Mouse (Mus musculus) kidney, adult 2 months (tissue): ENCODE measurements around the gene Art3. TPM values are rescaled to one million over a fixed set of nuclear protein-coding genes. Genes with fewer than 3 reads are reported as not detected.
A peak's percentile ranks its signal among the peaks of the same experiment; 100 is the strongest.

Experiments
- DNase-seq: peaks from one replicate; pipeline ENCODE4 v3.0.0; 2021
- H3K27ac ChIP-seq: fragments of 200-500 bp; 2 replicates; pipeline ENCODE4 v1.5.1; 2012; ENCODE audit warnings: low read depth, low read length, control low read depth, inconsistent platforms; ENCODE audit not compliant: insufficient read depth
- H3K27me3 ChIP-seq: fragments of 200-500 bp; replicated peaks from 2 replicates; pipeline ENCODE4 v1.6.1; 2012; ENCODE audit warnings: mild to moderate bottlenecking, moderate library complexity, low read length, inconsistent platforms; ENCODE audit not compliant: control insufficient read depth, insufficient read depth
- H3K36me3 ChIP-seq: fragments of 200-500 bp; 2 replicates; pipeline ENCODE4 v1.6.1; 2012; ENCODE audit warnings: mild to moderate bottlenecking, moderate library complexity, low read length, inconsistent platforms; ENCODE audit not compliant: control insufficient read depth, insufficient read depth
- H3K4me1 ChIP-seq: fragments of 200-500 bp; 2 replicates; pipeline ENCODE4 v1.6.1; 2011; ENCODE audit warnings: low read length; ENCODE audit not compliant: control insufficient read depth, insufficient read depth
- H3K4me3 ChIP-seq: fragments of 200-500 bp; 2 replicates; pipeline ENCODE4 v1.5.1; 2011; ENCODE audit warnings: mild to moderate bottlenecking, low read depth, low read length, control low read depth; ENCODE audit not compliant: insufficient read depth
- CTCF ChIP-seq: fragments of 200-500 bp; conservative IDR thresholded peaks from 2 replicates; pipeline ENCODE4 v1.5.1; 2011; ENCODE audit warnings: low read depth, mild to moderate bottlenecking, control low read depth, low read length, moderate library complexity, mixed read lengths; ENCODE audit not compliant: insufficient read depth, insufficient read length
- POLR2A ChIP-seq: fragments of 200-500 bp; IDR thresholded peaks from one replicate; pipeline ENCODE4 v1.6.1; 2011; ENCODE audit warnings: low read depth, low read length, control low read depth
- WGBS: fragments of 180-500 bp; shearing (Covaris S2); methylation state at CpG from one replicate; pipeline ENCODE4 v1.1.7; 2018; 5-methylcytosine and 5-hydroxymethylcytosine counted together
- polyA plus RNA-seq: library from polyadenylated mRNA; depleted of rRNA; stranded (reverse); fragments of >200 nt; gene quantifications from 2 replicates; pipeline ENCODE4 v1.2.3, GENCODE M21; 2012

The Art3 gene
- polyA plus RNA-seq, 1 experiment, result 8.8 TPM

DNA sequence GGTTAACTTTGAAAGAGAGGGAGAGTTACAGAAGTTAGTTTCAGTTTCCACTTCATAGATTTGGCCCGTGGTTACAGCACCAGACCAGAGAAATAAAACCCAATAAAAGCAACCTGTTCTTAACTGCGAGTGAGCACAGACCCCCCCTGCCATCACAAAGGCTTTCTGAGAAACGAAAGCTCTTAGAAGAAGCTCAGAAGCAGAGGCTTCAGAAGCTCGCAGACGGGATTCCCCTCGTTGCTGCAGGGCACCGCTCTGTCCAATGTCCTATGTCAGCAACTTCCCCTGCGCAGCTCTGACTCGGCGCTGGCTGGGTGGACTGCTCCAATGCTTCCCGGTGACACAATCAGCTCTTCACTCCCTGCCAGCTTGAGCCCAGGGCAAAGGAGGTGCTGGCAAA, 21.9 kb downstream of the Art3 start:
- peak overlapping the region; percentile 78 for H3K4me3 ChIP-seq
- 17% methylated on average over 11 of the region's 11 CpGs for WGBS
- H3K27ac ChIP-seq, result peak overlapping the region; percentile 90
- DNase-seq, result peak; percentile 70
- no peak for TF ChIP-seq CTCF
- TF ChIP-seq POLR2A, result no peak
- H3K4me1 ChIP-seq, result peaks cover 13% of the 10 kb centered on the region; the same call in 1 of the 2 replicates
- H3K36me3 ChIP-seq, result no peaks in the 10 kb centered on the region
- H3K27me3 ChIP-seq, result no peaks in the 10 kb centered on the region

GRCm38 (mm10) chr5:92358033-92358432, 26.4 kb downstream of the Art3 start:
- no peak for TF ChIP-seq POLR2A
- no peak for TF ChIP-seq CTCF
- Histone ChIP-seq H3K27ac (no peak overlapping the region), H3K27me3 (no peaks in the 10 kb centered on the region), H3K4me1 (peaks cover 5% of the 10 kb centered on the region; the same call in 1 of the 2 replicates), H3K36me3 (no peaks in the 10 kb centered on the region), H3K4me3 (no peak overlapping the region)
- WGBS, result 18% methylated on average over 12 of the region's 12 CpGs
- no peak for DNase-seq

DNA sequence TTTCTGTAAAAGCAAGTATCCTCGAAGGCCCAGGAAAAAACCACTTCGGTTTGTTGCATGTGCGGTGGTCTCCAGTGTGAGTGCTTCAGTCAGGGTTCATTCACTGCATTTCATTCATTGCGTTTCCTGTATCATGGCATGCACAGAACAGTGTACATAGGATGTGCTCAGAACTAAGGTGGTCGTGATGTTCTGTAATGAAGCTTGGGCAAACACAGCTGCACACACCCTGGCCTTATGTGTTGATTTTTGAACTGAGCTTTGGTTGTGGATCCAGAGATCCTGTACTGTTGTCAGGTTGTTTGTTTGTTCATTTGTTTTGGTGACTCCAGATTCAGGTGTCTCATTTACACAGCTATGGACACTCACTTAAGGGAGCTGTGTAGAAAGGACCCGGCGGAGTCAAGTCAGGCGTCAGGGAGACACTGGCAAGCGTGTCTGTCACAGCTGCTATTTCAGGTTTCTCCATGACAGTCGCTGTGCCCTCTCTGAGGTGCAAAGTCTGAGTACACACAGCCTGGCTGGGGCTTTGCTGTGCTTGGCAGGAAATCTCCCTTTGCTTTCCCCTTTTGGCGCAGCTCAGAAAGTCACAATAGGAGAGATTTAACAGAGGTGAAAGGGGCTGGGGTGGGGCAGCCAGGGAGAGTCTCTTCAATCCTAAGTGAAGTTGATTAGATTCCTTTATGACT, 27.3 kb downstream of the Art3 start:
- WGBS, result 74% methylated on average over 11 of the region's 11 CpGs
- TF ChIP-seq CTCF (no peak), POLR2A (no peak)
- no peaks in the 10 kb centered on the region for H3K27me3 ChIP-seq
- H3K4me1 ChIP-seq, result no peaks in the 10 kb centered on the region; the same call in 1 of the 2 replicates
- DNase-seq, result peak; percentile 55
- H3K4me3 ChIP-seq, result no peak overlapping the region
- no peak overlapping the region for H3K27ac ChIP-seq
- H3K36me3 ChIP-seq, result no peaks in the 10 kb centered on the region

- Histone ChIP-seq H3K27me3 (no peaks in the 10 kb centered on the region), H3K27ac (no peak overlapping the region), H3K4me1 (0 out of 2 replicates have a peak, but pooled peaks cover 3% of the 10 kb centered on the region), H3K36me3 (no peaks in the 10 kb centered on the region), H3K4me3 (no peak overlapping the region)
- DNase-seq, result no peak
- TF ChIP-seq POLR2A (no peak), CTCF (no peak)
- WGBS, result 16% methylated on average over 4 of the region's 4 CpGs
Measured at GRCm38 (mm10) chr5:92363179-92363578, 31.6 kb downstream of the Art3 start.

GRCm38 (mm10) chr5:92364011-92364410, 32.4 kb downstream of the Art3 start:
- Histone ChIP-seq H3K27ac (no peak overlapping the region), H3K4me3 (no peak overlapping the region), H3K4me1 (0 out of 2 replicates have a peak, but pooled peaks cover 3% of the 10 kb centered on the region), H3K36me3 (no peaks in the 10 kb centered on the region), H3K27me3 (no peaks in the 10 kb centered on the region)
- WGBS, result 92% methylated on average over 5 of the region's 5 CpGs
- DNase-seq, result no peak
- TF ChIP-seq POLR2A (no peak), CTCF (no peak)

DNA sequence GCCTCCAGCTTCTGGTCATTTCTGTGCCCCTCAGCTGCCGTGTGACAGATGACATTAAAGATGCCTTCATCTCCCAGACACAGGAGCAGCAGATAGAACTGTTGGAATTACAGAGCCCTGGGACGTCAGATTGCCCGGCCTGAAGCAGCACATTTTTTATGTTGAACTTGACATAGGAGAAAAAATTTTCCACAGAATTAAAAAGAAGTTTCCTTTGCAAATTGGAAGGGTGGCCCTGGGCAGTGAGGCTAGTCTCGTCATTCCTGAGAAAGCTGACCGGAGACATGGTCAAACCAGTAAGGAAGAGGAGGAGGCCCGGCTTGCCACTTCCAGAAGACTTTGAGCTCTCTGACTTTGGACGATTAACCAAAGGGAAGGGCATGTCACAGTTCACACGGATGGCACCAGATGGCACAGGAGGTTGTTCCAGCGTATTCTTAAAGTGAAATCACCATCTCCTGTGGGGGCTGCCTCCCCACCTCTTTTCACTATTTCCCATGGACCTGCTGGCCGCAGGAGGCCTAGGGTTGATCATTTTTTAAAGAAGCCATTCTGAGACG, 33.6 kb downstream of the Art3 start:
- Histone ChIP-seq H3K27ac (no peak overlapping the region), H3K36me3 (no peaks in the 10 kb centered on the region), H3K27me3 (no peaks in the 10 kb centered on the region), H3K4me1 (0 out of 2 replicates have a peak, but pooled peaks cover 3% of the 10 kb centered on the region), H3K4me3 (no peak overlapping the region)
- peak; percentile 75 for DNase-seq
- 58% methylated on average over 11 of the region's 11 CpGs for WGBS
- no peak for TF ChIP-seq CTCF
- TF ChIP-seq POLR2A, result no peak

- WGBS, result 76% methylated on average over 6 of the region's 6 CpGs
- DNase-seq, result no peak
Measured at GRCm38 (mm10) chr5:92366565-92366964, 34.9 kb downstream of the Art3 start.

More at GRCm38 (mm10) chr5:92366565-92366964, 34.9 kb downstream of the Art3 start:
- no peak for TF ChIP-seq CTCF
- no peak for TF ChIP-seq POLR2A
- Histone ChIP-seq H3K27me3 (no peaks in the 10 kb centered on the region), H3K4me1 (0 out of 2 replicates have a peak, but pooled peaks cover 5% of the 10 kb centered on the region), H3K4me3 (no peak overlapping the region), H3K36me3 (no peaks in the 10 kb centered on the region), H3K27ac (no peak overlapping the region)
